Mouse (Mus musculus) bone marrow macrophage, adult 2 months (primary cell): ENCODE measurements around the gene Ltb4r1.

Experiments used
- CTCF ChIP-seq: IDR thresholded peaks from 2 replicates; pipeline ENCODE4 v1.5.1; 2012; ENCODE audit warnings: low read depth, mild to moderate bottlenecking, low read length, moderate library complexity
- POLR2A ChIP-seq: IDR thresholded peaks from 2 replicates; pipeline ENCODE4 v1.6.1; 2012; ENCODE audit warnings: mild to moderate bottlenecking, low read depth, low read length, borderline replicate concordance

- no peak for TF ChIP-seq CTCF
- TF ChIP-seq POLR2A, result no peak
Measured at GRCm38 (mm10) chr14:55763166-55763565, 2.6 kb upstream of the Ltb4r1 start.
